In genomic region chr16:32831501-32831900, GRCm38 (mm10) we compare ENCODE assay signal across 39 mouse cellular contexts. TPM values are rescaled to one million over a fixed set of nuclear protein-coding genes. Genes with fewer than 3 reads are reported as not detected.
"Had no signal": no experiment of that assay in that cellular context is flagged by ENCODE, and none has a peak within 500 bp of the region (broad histone marks: within the 10 kb centered on the region; RNA-seq: fewer than 3 reads in every experiment).

No protein-coding gene starts in this region.

- H3K9ac ChIP-seq: heart, embryonic 12.5 days; hindbrain, embryonic 12.5 days; hindbrain, embryonic 14.5 days; intestine, embryonic 15.5 days; limb, embryonic 13.5 days; limb, embryonic 15.5 days; liver, embryonic 13.5 days; liver, embryonic 15.5 days had no signal

- H3K9me3 ChIP-seq: heart, embryonic 10.5 days; heart, embryonic 12.5 days; hindbrain, embryonic 10.5 days; hindbrain, embryonic 12.5 days; intestine, embryonic 15.5 days; limb, embryonic 13.5 days; limb, embryonic 15.5 days; liver, embryonic 13.5 days; liver, embryonic 15.5 days had no signal

- DNase-seq: gastrocnemius, postnatal 14 days; heart, adult 18-20 months; heart, postnatal 10 days; heart, postnatal 4 days; kidney, adult 18-20 months; kidney, adult 8-10 months; kidney, postnatal 10 days; kidney, postnatal 25 days; kidney, postnatal 4 days; layer of hippocampus, adult 9-11 months; left cerebral cortex, postnatal 4 days; liver, embryonic 13.5 days had no signal

- H3K27ac ChIP-seq: heart, embryonic 10.5 days; hindbrain, embryonic 10.5 days; hindbrain, embryonic 12.5 days; hindbrain, embryonic 14.5 days; intestine, embryonic 15.5 days; left cerebral cortex, adult 2 months; limb, embryonic 13.5 days; limb, embryonic 15.5 days; liver, embryonic 13.5 days; liver, embryonic 15.5 days had no signal

- H3K4me3 ChIP-seq: heart, embryonic 10.5 days; heart, embryonic 12.5 days; hindbrain, embryonic 10.5 days; hindbrain, embryonic 12.5 days; intestine, embryonic 15.5 days; left cerebral cortex, adult 2 months; limb, embryonic 13.5 days; limb, embryonic 15.5 days; liver, embryonic 13.5 days; liver, embryonic 15.5 days had no signal

- H3K4me1 ChIP-seq: heart, embryonic 10.5 days; heart, embryonic 12.5 days; hindbrain, embryonic 10.5 days; hindbrain, embryonic 12.5 days; intestine, embryonic 15.5 days; limb, embryonic 13.5 days; limb, embryonic 15.5 days; liver, embryonic 13.5 days; liver, embryonic 15.5 days had no signal

- H3K27me3 ChIP-seq: heart, embryonic 12.5 days; hindbrain, embryonic 12.5 days; intestine, embryonic 15.5 days; limb, embryonic 13.5 days; limb, embryonic 15.5 days; liver, embryonic 13.5 days; liver, embryonic 15.5 days had no signal

RNA-seq across cellular contexts. Expression of gene Smbd1, which starts 21.2 kb away (rescaled TPM):
- total RNA-seq: gastrocnemius, adult 8-10 months; gastrocnemius, postnatal 14 days; gastrocnemius, postnatal 4 days; granulocyte monocyte progenitor cell, adult 5-6 weeks; heart, adult 18-20 months; heart, adult 8-10 months; heart, postnatal 10 days; heart, postnatal 25 days; heart, postnatal 4 days; layer of hippocampus, adult 8-10 months; layer of hippocampus, postnatal 14 days; left cerebral cortex, adult 2 months; left cerebral cortex, postnatal 14 days; left cerebral cortex, postnatal 4 days had no signal
- polyA plus RNA-seq: heart, embryonic 10.5 days; heart, embryonic 12.5 days; heart, embryonic 14.5 days; heart, embryonic 16.5 days; hindbrain, embryonic 10.5 days; hindbrain, embryonic 12.5 days; hindbrain, embryonic 14.5 days; hindbrain, embryonic 16.5 days; inflammation-experienced regulatory T-cells, adult 6 months; kidney, embryonic 14.5 days; kidney, embryonic 16.5 days; limb, embryonic 11.5 days; limb, embryonic 13.5 days; limb, embryonic 15.5 days; liver, embryonic 11.5 days; liver, embryonic 13.5 days; liver, embryonic 15.5 days had no signal

RNA-seq across cellular contexts. Expression of gene Muc20, which starts 34.3 kb away (rescaled TPM):
- total RNA-seq: granulocyte monocyte progenitor cell, adult 5-6 weeks; layer of hippocampus, postnatal 14 days; left cerebral cortex, adult 2 months; left cerebral cortex, postnatal 14 days; left cerebral cortex, postnatal 4 days had no signal
- polyA plus RNA-seq: hindbrain, embryonic 10.5 days; hindbrain, embryonic 14.5 days; hindbrain, embryonic 16.5 days; intestine, embryonic 15.5 days; intestine, postnatal 0 days; limb, embryonic 11.5 days; limb, embryonic 13.5 days; limb, embryonic 15.5 days; liver, embryonic 11.5 days had no signal
